Mouse (Mus musculus): ENCODE measurements at regions not wholly inside any gene's neighbourhood (a gene's known extent, or its start where the extent isn't known, plus 50 kb on each side); places are given as distances from the start of the nearest gene placed in this dataset.

GRCm38 (mm10) chr10:91384372-91384771 lies 203.3 kb upstream of the Tmpo start:
- no peak for ATAC-seq (ENCODE audit: low read depth)
- H3K4me3 ChIP-seq (ENCODE audit: low read depth, low read length) = no peak overlapping the region
- H3K9me3 ChIP-seq (replicated peaks; ENCODE audit: control insufficient read depth, low read length) = no peaks in the 10 kb centered on the region
- no peaks in the 10 kb centered on the region for H3K36me3 ChIP-seq (ENCODE audit: control insufficient read depth, insufficient read depth)
- no peaks in the 10 kb centered on the region for H3K4me1 ChIP-seq (ENCODE audit: control insufficient read depth, low read depth, low read length)
- no peak overlapping the region for H3K9ac ChIP-seq (ENCODE audit: low read depth, low read length)
- H3K4me2 ChIP-seq (ENCODE audit: low read depth, low read length) = no peak overlapping the region
- WGBS (ENCODE audit: insufficient replicate concordance) = 39% methylated on average over 2 of the region's 2 CpGs
- H3K27me3 ChIP-seq (ENCODE audit: control insufficient read depth, insufficient read depth, low read depth, low read length) = no peaks in the 10 kb centered on the region
- no peak overlapping the region for H3K27ac ChIP-seq (ENCODE audit: low read length)

DNA sequence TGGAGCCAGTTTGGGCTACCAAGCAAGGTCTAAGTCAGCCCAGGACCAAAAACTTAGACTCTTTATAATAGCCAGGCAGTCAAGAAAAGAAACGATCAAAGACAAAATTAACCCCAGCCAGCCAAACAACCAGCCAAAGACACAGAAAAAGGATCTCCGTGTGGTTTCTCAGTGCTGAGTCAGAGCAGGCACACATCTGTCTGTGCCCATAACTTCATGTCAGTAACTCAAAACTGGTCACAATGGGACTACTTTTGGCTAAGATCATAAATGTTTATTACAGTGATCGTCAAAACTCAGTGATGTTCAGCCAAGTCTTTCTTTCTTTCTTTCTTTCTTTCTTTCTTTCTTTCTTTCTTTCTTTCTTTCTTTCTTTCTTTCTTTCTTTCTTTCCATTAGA lies 195.6 kb upstream of the Tmpo start:
- Histone ChIP-seq H3K36me3 (ENCODE audit: control insufficient read depth, insufficient read depth) (no peaks in the 10 kb centered on the region), H3K9me3 (replicated peaks; ENCODE audit: control insufficient read depth, low read length) (no peaks in the 10 kb centered on the region), H3K27me3 (ENCODE audit: control insufficient read depth, insufficient read depth, low read depth, low read length) (no peaks in the 10 kb centered on the region), H3K4me1 (ENCODE audit: control insufficient read depth, low read depth, low read length) (no peaks in the 10 kb centered on the region), H3K4me2 (ENCODE audit: low read depth, low read length) (no peak overlapping the region), H3K27ac (ENCODE audit: low read length) (no peak overlapping the region), H3K9ac (ENCODE audit: low read depth, low read length) (no peak overlapping the region), H3K4me3 (ENCODE audit: low read depth, low read length) (no peak overlapping the region)
- WGBS (ENCODE audit: insufficient replicate concordance) = 65% methylated on average over 3 of the region's 3 CpGs
- no peak for ATAC-seq (ENCODE audit: low read depth)

DNA sequence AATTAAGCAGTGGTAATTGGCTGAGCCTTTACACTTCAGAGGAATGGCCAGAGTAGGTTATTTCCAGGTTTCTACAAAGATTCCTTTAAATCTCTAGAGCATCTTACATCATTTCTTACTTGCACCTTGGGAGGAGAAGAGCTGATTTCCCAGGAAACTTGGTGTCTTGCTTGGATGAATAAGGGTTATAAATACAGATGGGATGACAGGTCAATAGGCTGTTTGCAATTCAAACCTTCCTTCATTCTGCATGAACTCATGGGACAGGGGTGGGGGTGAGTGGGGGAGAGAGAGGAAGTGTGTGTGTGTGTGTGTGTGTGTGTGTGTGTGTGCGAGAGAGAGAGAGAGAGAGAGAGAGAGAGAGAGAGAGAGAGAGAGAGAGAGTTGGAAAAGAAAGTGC lies 186.4 kb upstream of the Tmpo start:
- H3K4me3 ChIP-seq (ENCODE audit: low read depth, low read length) = no peak overlapping the region
- H3K9ac ChIP-seq (ENCODE audit: low read depth, low read length) = no peak overlapping the region
- H3K4me1 ChIP-seq (ENCODE audit: control insufficient read depth, low read depth, low read length) = no peaks in the 10 kb centered on the region
- no peak overlapping the region for H3K27ac ChIP-seq (ENCODE audit: low read length)
- WGBS (ENCODE audit: insufficient replicate concordance) = 25% methylated on average over 1 of the region's 1 CpGs
- H3K36me3 ChIP-seq (ENCODE audit: control insufficient read depth, insufficient read depth) = no peaks in the 10 kb centered on the region
- no peak for ATAC-seq (ENCODE audit: low read depth)
- H3K4me2 ChIP-seq (ENCODE audit: low read depth, low read length) = no peak overlapping the region
- no peaks in the 10 kb centered on the region for H3K27me3 ChIP-seq (ENCODE audit: control insufficient read depth, insufficient read depth, low read depth, low read length)
- H3K9me3 ChIP-seq (replicated peaks; ENCODE audit: control insufficient read depth, low read length) = no peaks in the 10 kb centered on the region

GRCm38 (mm10) chr10:91362587-91362986 lies 181.5 kb upstream of the Tmpo start:
- Histone ChIP-seq H3K9me3 (replicated peaks; ENCODE audit: control insufficient read depth, low read length) (no peaks in the 10 kb centered on the region), H3K4me2 (ENCODE audit: low read depth, low read length) (no peak overlapping the region), H3K27me3 (ENCODE audit: control insufficient read depth, insufficient read depth, low read depth, low read length) (no peaks in the 10 kb centered on the region), H3K27ac (ENCODE audit: low read length) (no peak overlapping the region), H3K4me3 (ENCODE audit: low read depth, low read length) (no peak overlapping the region), H3K36me3 (ENCODE audit: control insufficient read depth, insufficient read depth) (no peaks in the 10 kb centered on the region), H3K4me1 (ENCODE audit: control insufficient read depth, low read depth, low read length) (no peaks in the 10 kb centered on the region), H3K9ac (ENCODE audit: low read depth, low read length) (no peak overlapping the region)
- 49% methylated on average over 3 of the region's 3 CpGs for WGBS (ENCODE audit: insufficient replicate concordance)
- no peak for ATAC-seq (ENCODE audit: low read depth)

GRCm38 (mm10) chr10:91361621-91362020 lies 180.5 kb upstream of the Tmpo start:
- no peak overlapping the region for H3K9ac ChIP-seq (ENCODE audit: low read depth, low read length)
- no peaks in the 10 kb centered on the region for H3K36me3 ChIP-seq (ENCODE audit: control insufficient read depth, insufficient read depth)
- no peak for ATAC-seq (ENCODE audit: low read depth)
- no peak overlapping the region for H3K4me2 ChIP-seq (ENCODE audit: low read depth, low read length)
- no peak overlapping the region for H3K27ac ChIP-seq (ENCODE audit: low read length)
- no peaks in the 10 kb centered on the region for H3K27me3 ChIP-seq (ENCODE audit: control insufficient read depth, insufficient read depth, low read depth, low read length)
- no peaks in the 10 kb centered on the region for H3K4me1 ChIP-seq (ENCODE audit: control insufficient read depth, low read depth, low read length)
- whole genome bisulfite sequencing (ENCODE audit: insufficient replicate concordance) = 55% methylated on average over 2 of the region's 2 CpGs
- H3K4me3 ChIP-seq (ENCODE audit: low read depth, low read length) = no peak overlapping the region
- H3K9me3 ChIP-seq (replicated peaks; ENCODE audit: control insufficient read depth, low read length) = no peaks in the 10 kb centered on the region

- Histone ChIP-seq H3K27me3 (ENCODE audit: control insufficient read depth, insufficient read depth, low read depth, low read length) (no peaks in the 10 kb centered on the region), H3K4me2 (ENCODE audit: low read depth, low read length) (no peak overlapping the region), H3K4me3 (ENCODE audit: low read depth, low read length) (no peak overlapping the region), H3K9me3 (replicated peaks; ENCODE audit: control insufficient read depth, low read length) (no peaks in the 10 kb centered on the region), H3K9ac (ENCODE audit: low read depth, low read length) (no peak overlapping the region), H3K4me1 (ENCODE audit: control insufficient read depth, low read depth, low read length) (no peaks in the 10 kb centered on the region), H3K27ac (ENCODE audit: low read length) (no peak overlapping the region), H3K36me3 (ENCODE audit: control insufficient read depth, insufficient read depth) (no peaks in the 10 kb centered on the region)
- ATAC-seq (ENCODE audit: low read depth) = no peak
- 68% methylated on average over 5 of the region's 5 CpGs for WGBS (ENCODE audit: insufficient replicate concordance)
Measured at GRCm38 (mm10) chr10:91345465-91345864, 164.3 kb upstream of the Tmpo start.

GRCm38 (mm10) chr10:91342083-91342482 lies 161.0 kb upstream of the Tmpo start:
- Histone ChIP-seq H3K4me3 (ENCODE audit: low read depth, low read length) (no peak overlapping the region), H3K27ac (ENCODE audit: low read length) (no peak overlapping the region), H3K9me3 (replicated peaks; ENCODE audit: control insufficient read depth, low read length) (no peaks in the 10 kb centered on the region), H3K4me2 (ENCODE audit: low read depth, low read length) (no peak overlapping the region), H3K9ac (ENCODE audit: low read depth, low read length) (no peak overlapping the region), H3K4me1 (ENCODE audit: control insufficient read depth, low read depth, low read length) (no peaks in the 10 kb centered on the region), H3K27me3 (ENCODE audit: control insufficient read depth, insufficient read depth, low read depth, low read length) (no peaks in the 10 kb centered on the region), H3K36me3 (ENCODE audit: control insufficient read depth, insufficient read depth) (no peaks in the 10 kb centered on the region)
- 27% methylated on average over 7 of the region's 8 CpGs for WGBS (ENCODE audit: insufficient replicate concordance)
- ATAC-seq (ENCODE audit: low read depth) = no peak

DNA sequence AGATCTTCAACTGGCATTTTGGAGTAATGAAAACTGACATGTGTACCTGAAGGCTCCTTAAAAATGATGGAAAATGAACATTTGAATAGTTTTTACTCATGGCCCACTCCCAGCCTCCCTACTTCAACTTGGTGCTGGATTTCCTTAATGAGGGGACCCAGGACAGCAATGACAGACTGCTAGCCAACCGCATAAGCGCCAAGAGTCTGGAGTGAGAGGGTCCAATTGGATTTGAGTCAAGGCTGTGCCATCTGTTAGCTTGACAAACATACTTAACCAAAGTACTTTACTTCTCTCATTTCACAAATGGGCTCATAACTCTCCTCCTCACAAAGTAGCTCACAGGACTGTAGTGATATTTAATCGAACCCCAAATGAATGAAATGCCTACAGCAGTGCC lies 158.2 kb upstream of the Tmpo start:
- Histone ChIP-seq H3K4me1 (ENCODE audit: control insufficient read depth, low read depth, low read length) (no peaks in the 10 kb centered on the region), H3K36me3 (ENCODE audit: control insufficient read depth, insufficient read depth) (no peaks in the 10 kb centered on the region), H3K9ac (ENCODE audit: low read depth, low read length) (no peak overlapping the region), H3K9me3 (replicated peaks; ENCODE audit: control insufficient read depth, low read length) (no peaks in the 10 kb centered on the region), H3K27ac (ENCODE audit: low read length) (no peak overlapping the region), H3K27me3 (ENCODE audit: control insufficient read depth, insufficient read depth, low read depth, low read length) (no peaks in the 10 kb centered on the region), H3K4me3 (ENCODE audit: low read depth, low read length) (no peak overlapping the region), H3K4me2 (ENCODE audit: low read depth, low read length) (no peak overlapping the region)
- ATAC-seq (ENCODE audit: low read depth) = no peak
- 73% methylated on average over 3 of the region's 3 CpGs for WGBS (ENCODE audit: insufficient replicate concordance)

GRCm38 (mm10) chr10:91326661-91327312 lies 145.7 kb upstream of the Tmpo start:
- H3K27me3 ChIP-seq (ENCODE audit: control insufficient read depth, insufficient read depth, low read depth, low read length) = no peaks in the 10 kb centered on the region
- no peaks in the 10 kb centered on the region for H3K4me1 ChIP-seq (ENCODE audit: control insufficient read depth, low read depth, low read length)
- no peaks in the 10 kb centered on the region for H3K9me3 ChIP-seq (replicated peaks; ENCODE audit: control insufficient read depth, low read length)
- 52% methylated on average over 12 of the region's 12 CpGs for WGBS (ENCODE audit: insufficient replicate concordance)
- H3K36me3 ChIP-seq (ENCODE audit: control insufficient read depth, insufficient read depth) = no peaks in the 10 kb centered on the region
- H3K9ac ChIP-seq (ENCODE audit: low read depth, low read length) = no peak overlapping the region
- ATAC-seq (ENCODE audit: low read depth) = no peak
- H3K4me3 ChIP-seq (ENCODE audit: low read depth, low read length) = no peak overlapping the region
- H3K4me2 ChIP-seq (ENCODE audit: low read depth, low read length) = no peak overlapping the region
- H3K27ac ChIP-seq (ENCODE audit: low read length) = no peak overlapping the region
